Mouse (Mus musculus) G1E (cell line): ENCODE results near the gene Pomt1.

Experiments used
- CTCF ChIP-seq: IDR thresholded peaks from 2 replicates; pipeline ENCODE4 v1.5.1; 2012; ENCODE audit warnings: low read depth, low read length, inconsistent platforms, mixed read lengths
- GATA1 ChIP-seq: IDR thresholded peaks from 2 replicates; pipeline ENCODE4 v1.6.1; 2012; ENCODE audit warnings: borderline replicate concordance, low read length, inconsistent platforms, mixed read lengths

DNA sequence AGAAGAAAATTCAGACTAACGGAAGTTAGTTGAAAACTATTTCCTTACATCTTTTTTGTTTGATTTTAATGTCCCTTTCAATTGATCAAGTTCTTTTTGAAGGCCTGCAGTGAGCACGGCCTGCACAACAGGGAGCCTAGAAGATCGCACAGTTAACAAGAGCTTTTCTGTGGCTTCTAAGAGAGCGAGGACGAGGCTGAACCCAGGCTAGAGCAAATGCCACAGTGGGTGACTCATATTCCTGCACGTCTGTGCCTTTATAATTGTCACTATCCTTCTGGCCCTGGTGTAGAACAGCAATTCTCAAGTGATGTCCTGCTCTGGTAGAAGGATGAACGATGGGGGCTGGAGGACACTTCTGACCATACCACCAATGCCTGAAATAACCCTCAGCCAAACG is 18.7 kb upstream of the Pomt1 start:
- TF ChIP-seq CTCF (no peak), GATA1 (no peak)
